Mouse (Mus musculus) MEL (cell line): ENCODE measurements around the gene Ei24.

Source experiments
- CHD1 ChIP-seq: IDR thresholded peaks from 2 replicates; pipeline ENCODE4 v1.6.1; 2012; ENCODE audit warnings: low read depth, mild to moderate bottlenecking, inconsistent platforms, low read length, improper control_type of control experiment
- CHD2 ChIP-seq: IDR thresholded peaks from 2 replicates; pipeline ENCODE4 v1.6.1; 2011; ENCODE audit warnings: low read length, improper control_type of control experiment
- CTCF ChIP-seq, 3 experiments: IDR thresholded peaks in 2 of 3; conservative IDR thresholded peaks in 1 of 3; 2 replicates each; pipeline ENCODE4 v1.5.1; 2011 to 2012; ENCODE audit warnings: low read length in 3 of 3, low read depth in 2 of 3, mild to moderate bottlenecking in 2 of 3, improper control_type of control experiment in 1 of 3, inconsistent platforms in 1 of 3, mixed read lengths in 1 of 3, moderate library complexity in 1 of 3; ENCODE audit not compliant: control insufficient read depth in 1 of 3, insufficient read depth in 1 of 3, poor library complexity in 1 of 3, severe bottlenecking in 1 of 3
- HCFC1 ChIP-seq: IDR thresholded peaks from 2 replicates; pipeline ENCODE4 v1.6.1; 2012; ENCODE audit warnings: low read depth, mild to moderate bottlenecking, inconsistent platforms, low read length, improper control_type of control experiment, moderate library complexity
- MYC ChIP-seq: IDR thresholded peaks from 2 replicates; pipeline ENCODE4 v1.6.1; 2011; ENCODE audit warnings: low read depth, mild to moderate bottlenecking, low read length, improper control_type of control experiment, moderate library complexity
- NRF1 ChIP-seq: IDR thresholded peaks from 2 replicates; pipeline ENCODE4 v1.6.1; 2014; ENCODE audit warnings: low read depth, mild to moderate bottlenecking, inconsistent platforms, low read length, improper control_type of control experiment, moderate library complexity; ENCODE audit not compliant: poor library complexity, insufficient read depth, severe bottlenecking
- POLR2AphosphoS2 ChIP-seq: IDR thresholded peaks from 2 replicates; pipeline ENCODE4 v1.6.1; 2011; ENCODE audit warnings: low read length, improper control_type of control experiment
- RCOR1 ChIP-seq: IDR thresholded peaks from 2 replicates; pipeline ENCODE4 v1.6.1; 2012; ENCODE audit warnings: low read depth, mild to moderate bottlenecking, inconsistent platforms, low read length, improper control_type of control experiment
- TAL1 ChIP-seq: IDR thresholded peaks from 2 replicates; pipeline ENCODE4 v1.6.1; 2012; ENCODE audit warnings: mild to moderate bottlenecking, inconsistent platforms, low read length, moderate library complexity, mixed read lengths
- UBTF ChIP-seq: IDR thresholded peaks from 2 replicates; pipeline ENCODE4 v1.6.1; 2012; ENCODE audit warnings: low read depth, mild to moderate bottlenecking, inconsistent platforms, low read length, improper control_type of control experiment, moderate library complexity, borderline replicate concordance; ENCODE audit not compliant: insufficient read depth
- USF1 ChIP-seq: IDR thresholded peaks from 2 replicates; pipeline ENCODE4 v1.6.1; 2014; ENCODE audit warnings: low read depth, mild to moderate bottlenecking, inconsistent platforms, low read length, improper control_type of control experiment, moderate library complexity
- ZKSCAN1 ChIP-seq: IDR thresholded peaks from 2 replicates; pipeline ENCODE4 v1.6.1; 2012; ENCODE audit warnings: low read depth, mild to moderate bottlenecking, inconsistent platforms, low read length, improper control_type of control experiment, moderate library complexity

DNA sequence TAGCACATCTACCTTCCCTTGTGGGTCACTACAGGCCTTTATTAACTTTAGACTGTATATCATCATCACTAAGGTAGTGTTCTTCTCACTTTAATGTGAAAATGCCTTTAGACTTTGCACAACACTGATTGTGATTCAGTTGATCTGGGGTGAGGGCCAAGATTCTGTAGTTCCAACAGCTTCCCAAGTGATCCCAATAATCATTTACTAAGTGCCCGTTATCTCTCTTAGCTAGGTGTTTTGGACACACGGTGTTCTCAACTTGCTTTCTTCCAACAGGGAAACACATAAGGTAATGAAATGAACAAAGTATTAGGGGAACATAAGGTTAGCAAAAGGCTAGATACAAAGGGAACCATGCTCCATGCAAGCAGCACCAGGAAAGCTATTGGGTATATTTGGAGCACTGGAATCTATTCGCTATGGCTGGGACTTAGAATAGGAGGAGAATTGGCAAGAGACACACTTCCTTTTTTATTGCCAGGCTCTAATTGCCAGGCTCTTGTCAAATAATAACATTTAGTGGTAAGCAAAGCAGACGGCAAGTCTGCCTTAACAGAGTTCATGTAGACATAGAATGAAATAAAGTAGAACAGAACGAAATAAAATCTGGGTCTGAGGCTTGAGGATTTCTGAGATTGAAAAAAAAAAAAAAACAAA, 11.1 kb upstream of the Ei24 start:
- TF ChIP-seq NRF1 (no peak), CTCF (IDR thresholded peaks at IDR 0.05 in 2 of 3, conservative IDR thresholded peaks at IDR 0.05 in 1 of 3; ENCODE audit: control insufficient read depth in 1 of 3, insufficient read depth in 1 of 3, low read depth in 2 of 3, low read length in 3 of 3, poor library complexity in 1 of 3, severe bottlenecking in 1 of 3) (no peak), MYC (no peak), ZKSCAN1 (no peak), HCFC1 (no peak), RCOR1 (no peak), UBTF (no peak), TAL1 (no peak), CHD2 (no peak), POLR2AphosphoS2 (no peak), CHD1 (no peak), USF1 (no peak)
